Mouse (Mus musculus) kidney, adult 2 months (tissue): ENCODE data around the gene Padi2.

Experiments
- CTCF ChIP-seq: fragments of 200-500 bp; conservative IDR thresholded peaks from 2 replicates; pipeline ENCODE4 v1.5.1; 2011; ENCODE audit warnings: low read depth, mild to moderate bottlenecking, control low read depth, low read length, moderate library complexity, mixed read lengths; ENCODE audit not compliant: insufficient read depth, insufficient read length
- POLR2A ChIP-seq: fragments of 200-500 bp; IDR thresholded peaks from one replicate; pipeline ENCODE4 v1.6.1; 2011; ENCODE audit warnings: low read depth, low read length, control low read depth

- TF ChIP-seq POLR2A (no peak), CTCF (no peak)
Measured at GRCm38 (mm10) chr4:140909536-140909935, 3.4 kb downstream of the Padi2 start.
